Mouse (Mus musculus): Measurements from ENCODE around the gene Fnbp1l. TPM values are rescaled to one million over a fixed set of nuclear protein-coding genes. Genes with fewer than 3 reads are reported as not detected.

The Fnbp1l gene
- total RNA-seq, 1 experiment from 2014 or later: 2.7 TPM

DNA sequence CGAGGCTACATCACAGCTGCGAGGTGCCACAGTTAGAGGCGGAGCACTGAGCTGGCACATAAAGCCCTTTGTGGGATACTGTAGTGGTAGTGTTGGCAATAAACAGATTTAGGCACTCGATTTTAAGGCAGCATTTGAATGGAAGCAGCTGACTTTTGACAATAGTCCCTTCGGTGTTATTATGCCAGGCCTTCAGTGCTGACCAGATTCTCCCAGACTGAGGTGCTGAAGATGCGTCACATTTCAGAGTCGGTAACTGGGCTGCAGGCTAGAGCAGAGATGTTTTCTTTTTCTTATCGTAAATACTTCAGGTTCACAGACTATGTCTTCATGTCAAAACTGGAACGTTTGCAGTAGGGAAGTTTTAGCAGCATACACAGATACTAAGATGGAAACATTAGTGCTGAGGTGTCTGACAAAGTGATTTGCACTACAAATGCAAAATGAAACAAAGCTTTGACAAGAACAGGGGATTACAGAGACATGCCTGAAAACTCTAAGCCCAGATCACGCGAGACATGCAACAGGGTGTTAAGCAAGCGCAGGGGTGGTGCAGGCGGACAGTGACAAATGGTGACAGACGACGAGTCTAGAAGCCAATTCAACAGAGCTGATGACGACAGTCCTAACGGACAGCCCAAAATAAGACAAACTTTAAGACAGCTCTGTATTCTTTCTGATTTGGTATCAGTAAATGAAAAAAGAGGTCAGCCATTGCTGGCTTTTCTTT lies 79.4 kb downstream of the Fnbp1l start:
- no peak for ATAC-seq (ENCODE audit: extremely low read depth, insufficient number of reproducible peaks, low FRiP score, poor library complexity, severe bottlenecking)

- no peak for ATAC-seq (ENCODE audit: extremely low read depth, insufficient number of reproducible peaks, low FRiP score, poor library complexity, severe bottlenecking)
Measured at GRCm38 (mm10) chr3:122538851-122539250, 80.7 kb downstream of the Fnbp1l start.

DNA sequence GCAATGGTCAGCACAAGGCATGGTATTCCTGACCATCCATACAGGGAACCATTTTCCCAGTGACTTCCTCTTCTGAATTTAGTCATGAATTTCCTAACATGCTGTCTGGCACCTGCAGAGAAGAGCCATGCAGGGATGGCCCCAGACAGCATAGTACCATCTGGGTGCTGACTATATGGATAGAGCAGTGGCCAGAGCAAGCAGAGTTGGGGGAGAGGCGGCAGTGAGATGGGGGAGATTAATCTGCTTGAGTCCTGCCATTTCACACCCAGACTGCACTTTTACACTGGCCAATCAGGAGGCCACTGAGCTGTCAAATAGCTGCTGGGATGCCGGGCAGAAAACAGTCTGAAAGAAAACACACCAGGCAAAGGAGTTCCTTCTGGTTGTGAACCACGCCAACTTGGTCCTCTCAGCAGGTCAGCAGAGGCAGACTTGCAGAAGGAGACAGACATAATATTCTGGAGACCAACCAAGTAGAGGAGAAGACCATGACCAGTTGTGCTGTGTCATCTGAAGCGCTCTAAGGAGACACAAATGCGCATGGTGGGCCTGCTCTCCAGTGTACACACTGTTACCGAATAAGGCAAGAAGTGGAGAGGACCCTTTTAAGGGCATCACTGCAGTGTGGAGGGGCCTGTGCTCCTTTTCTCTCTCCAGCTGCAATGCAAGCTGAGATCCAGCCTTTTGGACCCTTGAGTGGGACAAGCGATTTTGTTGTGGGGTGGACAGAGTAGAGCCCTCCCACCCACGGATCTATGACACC lies 83.4 kb downstream of the Fnbp1l start:
- ATAC-seq (ENCODE audit: extremely low read depth, insufficient number of reproducible peaks, low FRiP score, poor library complexity, severe bottlenecking): no peak

DNA sequence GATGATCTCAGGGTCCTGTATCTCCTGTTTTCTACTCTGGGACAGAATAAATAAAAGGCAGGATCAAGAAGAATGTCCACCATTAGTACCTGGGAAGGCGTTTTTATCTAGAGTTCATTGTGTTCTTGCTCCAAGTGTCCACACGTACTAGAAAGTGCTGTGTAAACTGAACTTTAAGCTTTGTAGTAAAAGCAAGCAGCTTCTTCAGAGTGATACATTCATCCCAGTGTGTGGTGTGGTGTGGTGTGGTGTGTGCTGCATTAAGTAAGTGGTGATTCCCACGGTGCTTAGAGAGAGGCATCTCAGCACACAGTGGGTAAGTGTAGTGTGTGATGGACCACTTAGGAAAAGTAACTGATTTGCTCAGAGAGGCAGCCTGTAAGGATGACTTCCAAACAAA lies 91.0 kb downstream of the Fnbp1l start:
- ATAC-seq (ENCODE audit: extremely low read depth, insufficient number of reproducible peaks, low FRiP score, poor library complexity, severe bottlenecking): no peak

DNA sequence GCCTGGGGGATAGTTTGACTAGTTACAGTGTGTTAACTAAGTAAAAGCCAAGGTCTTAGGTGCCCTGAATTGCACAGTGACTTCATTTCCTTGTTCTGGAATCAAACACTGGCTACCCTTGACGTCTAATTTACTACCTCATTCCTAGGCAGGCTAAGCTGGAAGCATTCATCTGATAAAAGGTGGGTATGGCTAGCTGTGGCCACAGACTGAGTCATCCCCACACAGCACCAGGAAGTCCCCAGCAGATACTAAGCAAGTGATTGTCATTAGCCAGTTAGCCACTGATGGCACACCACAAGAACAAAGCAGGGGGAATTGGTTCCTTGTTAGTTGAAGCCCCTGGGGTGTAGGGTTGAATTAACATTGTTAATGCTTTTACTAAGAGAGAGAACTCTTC lies 98.2 kb downstream of the Fnbp1l start:
- ATAC-seq (ENCODE audit: extremely low read depth, insufficient number of reproducible peaks, low FRiP score, poor library complexity, severe bottlenecking): no peak

DNA sequence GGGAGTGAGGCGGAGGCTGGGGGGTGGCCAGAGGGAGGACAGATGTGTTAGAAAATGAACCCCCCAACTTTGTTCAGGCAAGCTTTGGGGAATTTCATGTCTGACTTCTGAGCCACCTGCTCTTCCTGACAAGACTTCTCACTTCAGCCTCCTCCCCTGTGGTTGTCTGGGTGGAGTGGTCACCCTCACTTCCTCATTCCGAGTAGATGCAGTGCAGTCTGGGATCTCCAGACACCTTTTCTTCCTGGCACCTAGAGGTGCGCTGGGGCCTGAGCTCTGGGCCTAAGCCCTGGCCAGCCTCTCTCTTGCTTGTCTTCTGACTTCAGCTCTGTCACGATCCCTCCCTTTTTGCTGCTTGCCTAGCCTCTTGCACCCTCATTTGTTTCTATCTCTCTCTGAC lies 98.6 kb downstream of the Fnbp1l start:
- ATAC-seq (ENCODE audit: extremely low read depth, insufficient number of reproducible peaks, low FRiP score, poor library complexity, severe bottlenecking): no peak

GRCm38 (mm10) chr3:122520365-122520764 lies 99.2 kb downstream of the Fnbp1l start:
- ATAC-seq (ENCODE audit: extremely low read depth, insufficient number of reproducible peaks, low FRiP score, poor library complexity, severe bottlenecking): no peak

- ATAC-seq (ENCODE audit: extremely low read depth, insufficient number of reproducible peaks, low FRiP score, poor library complexity, severe bottlenecking): no peak
Measured at GRCm38 (mm10) chr3:122519082-122519481, 100.4 kb downstream of the Fnbp1l start.

GRCm38 (mm10) chr3:122518231-122518736 lies 101.2 kb downstream of the Fnbp1l start:
- ATAC-seq (ENCODE audit: extremely low read depth, insufficient number of reproducible peaks, low FRiP score, poor library complexity, severe bottlenecking): no peak

- no peak for ATAC-seq (ENCODE audit: extremely low read depth, insufficient number of reproducible peaks, low FRiP score, poor library complexity, severe bottlenecking)
Measured at GRCm38 (mm10) chr3:122517726-122518125, 101.8 kb downstream of the Fnbp1l start.

DNA sequence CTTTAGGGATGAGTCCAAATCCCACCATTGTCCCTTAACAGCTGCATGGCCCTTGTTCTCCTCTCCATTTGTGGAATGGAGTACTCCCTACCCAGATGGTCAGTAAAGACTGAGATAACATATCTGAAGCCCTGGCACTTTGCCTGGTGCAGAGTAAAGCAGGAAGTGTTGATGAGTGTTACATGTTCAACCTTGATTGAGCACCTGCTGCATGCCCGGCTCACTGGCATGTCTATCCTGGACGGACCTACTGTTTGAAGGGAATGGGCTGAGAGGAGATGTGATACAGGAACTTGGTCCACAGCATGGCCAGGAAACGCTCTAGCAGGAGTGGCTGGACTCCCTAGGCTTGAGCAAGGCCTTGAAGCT lies 103.2 kb downstream of the Fnbp1l start:
- no peak for ATAC-seq (ENCODE audit: extremely low read depth, insufficient number of reproducible peaks, low FRiP score, poor library complexity, severe bottlenecking)

- ATAC-seq (ENCODE audit: extremely low read depth, insufficient number of reproducible peaks, low FRiP score, poor library complexity, severe bottlenecking): no peak
Measured at GRCm38 (mm10) chr3:122515568-122516326, 103.8 kb downstream of the Fnbp1l start.

DNA sequence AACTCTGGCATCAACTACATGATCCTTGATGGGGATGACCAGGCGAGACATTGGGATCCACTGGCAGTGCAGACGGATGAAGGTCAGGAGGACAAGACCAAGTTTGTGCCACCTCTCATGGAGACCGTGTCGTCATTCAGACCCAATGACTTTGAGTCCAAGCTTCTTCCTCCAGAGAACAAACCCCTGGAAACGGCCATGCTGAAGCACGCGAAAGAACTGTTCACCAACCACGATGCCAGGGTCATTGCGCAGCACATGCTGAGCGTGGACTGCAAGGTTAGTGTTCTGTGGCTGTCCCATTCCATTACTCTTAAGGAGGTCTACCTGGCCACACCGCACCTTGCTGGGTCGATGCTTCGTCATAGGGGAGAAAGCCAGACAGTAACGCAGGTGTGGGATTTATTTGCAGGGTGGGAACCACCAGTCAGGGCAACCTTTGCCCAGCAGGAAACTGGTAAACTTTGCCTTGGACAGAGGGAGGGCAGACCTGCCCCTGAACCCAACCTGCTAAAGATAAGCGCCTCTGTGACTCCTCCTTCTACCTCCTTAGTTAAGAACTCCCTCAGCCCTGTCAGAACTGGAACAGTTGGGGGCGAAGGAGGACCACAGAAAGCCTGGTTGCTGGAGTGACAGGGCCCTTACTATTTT lies 106.7 kb downstream of the Fnbp1l start:
- ATAC-seq (ENCODE audit: extremely low read depth, insufficient number of reproducible peaks, low FRiP score, poor library complexity, severe bottlenecking): no peak

DNA sequence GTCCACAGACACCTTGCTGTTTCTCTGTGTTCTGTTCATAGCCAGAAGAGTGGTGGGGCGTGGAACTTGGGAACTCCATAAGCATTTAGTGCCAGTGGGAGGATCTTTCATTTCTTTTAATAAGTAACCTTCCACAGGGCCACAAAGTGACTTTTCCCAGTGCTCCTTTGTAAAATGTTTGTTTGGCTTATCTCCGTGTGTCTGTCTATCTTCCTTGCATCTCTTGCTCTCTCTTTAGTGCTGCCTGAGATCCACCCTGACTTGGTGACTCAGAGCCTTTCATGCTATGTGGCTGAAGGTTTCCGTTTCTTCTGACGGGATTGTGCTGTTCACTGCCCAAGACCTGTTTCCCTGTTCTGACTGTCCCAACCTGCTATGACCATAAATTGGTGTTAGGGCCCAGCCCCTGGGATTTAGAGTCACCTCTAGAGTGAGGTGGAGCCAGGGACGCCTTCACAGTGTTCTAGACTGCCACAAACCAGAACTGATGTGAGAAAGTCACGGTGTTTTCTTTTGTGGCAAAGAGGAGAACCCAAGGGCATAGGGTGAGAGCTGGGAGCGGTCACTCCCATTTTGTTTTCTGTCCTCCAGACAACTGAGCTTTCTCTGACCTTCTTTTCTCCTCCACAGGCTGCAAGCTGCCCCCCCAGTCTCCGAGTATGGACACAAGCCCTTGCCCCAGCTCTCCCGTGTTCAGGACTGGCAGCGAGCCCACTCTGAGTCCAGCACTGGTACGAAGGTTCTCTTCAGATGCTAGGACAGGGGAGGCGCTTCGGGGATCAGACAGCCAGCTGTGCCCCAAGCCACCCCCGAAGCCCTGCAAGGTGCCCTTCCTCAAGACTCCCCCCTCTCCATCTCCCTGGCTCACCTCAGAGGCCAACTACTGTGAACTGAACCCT lies 107.5 kb downstream of the Fnbp1l start:
- no peak for ATAC-seq (ENCODE audit: extremely low read depth, insufficient number of reproducible peaks, low FRiP score, poor library complexity, severe bottlenecking)

- ATAC-seq (ENCODE audit: extremely low read depth, insufficient number of reproducible peaks, low FRiP score, poor library complexity, severe bottlenecking): no peak
Measured at GRCm38 (mm10) chr3:122510932-122511331, 108.6 kb downstream of the Fnbp1l start.

GRCm38 (mm10) chr3:122510240-122510750 lies 109.2 kb downstream of the Fnbp1l start:
- no peak for ATAC-seq (ENCODE audit: extremely low read depth, insufficient number of reproducible peaks, low FRiP score, poor library complexity, severe bottlenecking)

DNA sequence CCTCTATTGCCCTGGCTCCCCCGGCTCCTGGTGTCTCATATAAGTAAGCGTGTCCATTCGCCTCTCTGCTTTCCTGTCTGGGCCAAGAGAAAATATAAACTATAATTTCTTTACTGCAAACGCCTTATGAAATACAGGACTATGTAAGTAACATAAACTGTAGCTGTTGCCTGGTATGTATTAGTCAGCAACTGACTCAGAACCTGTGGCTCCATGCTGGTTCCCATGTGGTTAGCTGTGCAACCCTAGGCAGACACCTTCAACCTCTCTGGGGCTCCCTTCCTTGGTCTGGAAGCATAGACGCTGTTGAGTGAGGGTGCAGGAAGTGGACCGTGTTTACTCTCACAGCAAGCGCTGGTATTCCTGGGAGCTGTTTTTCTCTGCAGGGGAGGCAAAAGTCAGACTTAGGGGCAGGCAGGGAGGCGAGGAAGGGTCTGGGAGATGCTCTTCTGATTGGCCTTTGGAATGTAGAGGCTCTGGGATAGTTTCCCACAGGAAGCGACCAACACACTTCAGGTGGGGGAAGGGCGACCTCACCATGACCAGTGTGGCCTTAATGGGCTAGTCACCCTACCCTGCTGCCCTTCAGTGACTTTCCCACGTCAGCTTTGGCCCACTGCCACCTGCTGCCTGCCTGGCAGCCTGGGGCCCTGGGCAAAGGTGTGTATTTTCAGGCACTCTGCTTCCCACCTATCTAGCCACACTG lies 109.8 kb downstream of the Fnbp1l start:
- ATAC-seq (ENCODE audit: extremely low read depth, insufficient number of reproducible peaks, low FRiP score, poor library complexity, severe bottlenecking): no peak
